Mouse (Mus musculus): ENCODE results near the gene Lemd1. TPM values are rescaled to one million over a fixed set of nuclear protein-coding genes. Genes with fewer than 3 reads are reported as not detected.
"Not testable (repeated sequence)": the region's sequence is repeated elsewhere in the genome, so short reads cannot be mapped to it uniquely, and the experiment has no call there.

Lemd1 gene
- total and polyA plus RNA-seq, 3 experiments, result not detected

DNA sequence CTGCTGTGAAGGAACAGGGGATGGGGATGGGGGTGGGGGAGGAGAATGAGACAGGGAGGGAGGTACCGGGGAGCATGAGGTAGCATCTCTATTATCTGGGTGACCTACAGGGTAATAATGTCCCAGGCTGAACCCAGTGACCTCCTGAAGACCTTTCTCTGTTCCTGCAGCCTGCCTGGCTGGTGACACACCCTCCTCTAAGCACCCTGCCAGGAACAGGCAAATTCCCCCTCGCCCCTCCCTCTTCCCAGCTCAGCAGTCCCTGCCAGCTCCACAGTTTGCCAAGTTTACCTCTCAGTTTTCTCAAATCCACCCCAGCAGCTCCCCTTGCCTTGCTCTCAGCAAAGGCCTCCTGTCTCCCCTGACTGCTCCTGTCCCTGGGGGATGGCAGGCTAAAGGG is 32.5 kb upstream of the Lemd1 start:
- no peaks in the 10 kb centered on the region for H3K79me2 ChIP-seq (replicated peaks; ENCODE audit: control insufficient read depth, insufficient read depth, low read length)
- no peaks in the 10 kb centered on the region for H3K27me3 ChIP-seq (ENCODE audit: control insufficient read depth, insufficient read depth, low read length)
- WGBS, result 29% methylated on average over 2 of the region's 2 CpGs
- H3K9ac ChIP-seq (ENCODE audit: low read depth, low read length), result no peak overlapping the region
- no peaks in the 10 kb centered on the region for H3K36me3 ChIP-seq (ENCODE audit: control insufficient read depth, insufficient read depth, low read length)
- peaks cover 1% of the 10 kb centered on the region for H3K4me1 ChIP-seq (ENCODE audit: control insufficient read depth, insufficient read depth, low read length)
- TF ChIP-seq CTCF (IDR thresholded peaks at IDR 0.05), result no peak
- TF ChIP-seq EP300 (IDR thresholded peaks at IDR 0.05; ENCODE audit: insufficient read depth, low read depth, low read length), result no peak
- TF ChIP-seq POLR2A (IDR thresholded peaks at IDR 0.05; ENCODE audit: insufficient read depth, low read depth, low read length), result no peak
- no peak overlapping the region for H3K27ac ChIP-seq
- intact Hi-C loops (cut with DNase I), result loop anchor here (2.0 to 5.0 kb wide), 2 partner anchors 161 to 196 kb away; no protein-coding TSS in a partner anchor
- peak in 1 of 2 experiments; percentile 49 for DNase-seq
- H3K4me3 ChIP-seq, result no peak overlapping the region

DNA sequence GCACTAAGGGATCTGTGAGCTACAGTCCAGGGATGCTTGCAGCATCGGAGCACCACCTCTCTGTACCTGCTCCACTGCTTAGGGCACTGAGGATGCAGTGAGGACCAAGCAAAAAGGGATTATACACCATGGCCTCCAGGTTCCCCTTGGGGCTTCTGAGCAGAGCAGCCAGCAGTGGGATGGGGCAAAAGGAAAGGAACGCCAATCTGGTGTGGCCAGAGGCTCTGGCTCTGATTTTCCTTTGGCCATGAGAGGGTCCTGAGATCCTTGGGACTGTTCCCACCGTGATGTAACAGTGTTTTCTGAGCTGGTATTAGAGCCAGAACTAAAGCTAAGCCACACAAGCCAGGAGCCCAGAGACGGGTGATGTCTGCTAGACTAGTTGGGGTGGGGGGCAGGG is 31.6 kb upstream of the Lemd1 start:
- intact Hi-C loops (cut with DNase I), result loop anchor here (2.0 to 5.0 kb wide), 2 partner anchors 162 to 195 kb away; no protein-coding TSS in a partner anchor
- DNase-seq, result no peak
- H3K4me3 ChIP-seq, result no peak overlapping the region
- H3K4me1 ChIP-seq (ENCODE audit: control insufficient read depth, insufficient read depth, low read length), result peaks cover 1% of the 10 kb centered on the region
- H3K27ac ChIP-seq, result no peak overlapping the region
- 70% methylated on average over 4 of the region's 4 CpGs for WGBS
- H3K9ac ChIP-seq (ENCODE audit: low read depth, low read length), result no peak overlapping the region
- TF ChIP-seq EP300 (IDR thresholded peaks at IDR 0.05; ENCODE audit: insufficient read depth, low read depth, low read length), result no peak
- no peaks in the 10 kb centered on the region for H3K36me3 ChIP-seq (ENCODE audit: control insufficient read depth, insufficient read depth, low read length)
- no peaks in the 10 kb centered on the region for H3K79me2 ChIP-seq (replicated peaks; ENCODE audit: control insufficient read depth, insufficient read depth, low read length)
- no peaks in the 10 kb centered on the region for H3K27me3 ChIP-seq (ENCODE audit: control insufficient read depth, insufficient read depth, low read length)

DNA sequence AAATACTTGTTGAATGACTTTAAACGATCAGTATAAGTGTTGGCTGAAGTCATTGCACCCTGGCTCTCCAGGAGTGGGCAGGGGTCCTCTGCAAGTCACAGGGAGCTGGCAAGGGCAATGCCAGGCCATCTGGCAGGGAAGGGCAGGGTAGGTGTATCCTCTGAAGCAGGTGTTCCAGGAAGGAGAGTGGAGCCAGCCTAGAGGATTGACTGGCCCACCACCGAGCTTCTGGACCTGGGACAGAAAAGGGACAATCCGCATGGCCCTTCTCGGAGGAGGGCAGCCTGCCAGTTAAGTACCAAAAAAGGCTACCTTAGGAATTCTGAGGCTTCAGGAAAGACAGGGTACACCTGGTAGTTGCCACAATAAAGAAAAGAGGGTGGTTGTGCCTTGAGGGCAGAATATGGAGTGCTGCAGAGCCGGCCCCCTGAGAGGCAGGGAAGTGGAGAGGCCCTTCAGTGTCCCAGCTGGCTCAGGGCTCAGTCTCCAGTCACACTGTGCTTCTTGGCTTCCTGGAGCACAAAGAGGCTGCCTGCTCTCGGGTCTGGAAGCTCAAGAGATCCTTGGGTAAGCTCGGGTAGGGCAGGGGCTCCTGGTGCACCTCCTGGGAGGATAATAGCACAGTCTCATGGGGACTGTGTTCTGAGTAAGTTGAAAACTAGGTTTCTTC is 29.9 kb upstream of the Lemd1 start:
- TF ChIP-seq EP300 (IDR thresholded peaks at IDR 0.05; ENCODE audit: insufficient read depth, low read depth, low read length), result no peak
- no peaks in the 10 kb centered on the region for H3K79me2 ChIP-seq (replicated peaks; ENCODE audit: control insufficient read depth, insufficient read depth, low read length)
- H3K36me3 ChIP-seq (ENCODE audit: control insufficient read depth, insufficient read depth, low read length), result no peaks in the 10 kb centered on the region
- no peak overlapping the region for H3K27ac ChIP-seq
- no peaks in the 10 kb centered on the region for H3K27me3 ChIP-seq (ENCODE audit: control insufficient read depth, insufficient read depth, low read length)
- 61% methylated on average over 7 of the region's 7 CpGs for WGBS
- no peak for DNase-seq
- intact Hi-C loops (cut with DNase I), result no loop called here
- no peak overlapping the region for H3K9ac ChIP-seq (ENCODE audit: low read depth, low read length)
- no peak overlapping the region for H3K4me3 ChIP-seq
- peaks cover 1% of the 10 kb centered on the region for H3K4me1 ChIP-seq (ENCODE audit: control insufficient read depth, insufficient read depth, low read length)

DNA sequence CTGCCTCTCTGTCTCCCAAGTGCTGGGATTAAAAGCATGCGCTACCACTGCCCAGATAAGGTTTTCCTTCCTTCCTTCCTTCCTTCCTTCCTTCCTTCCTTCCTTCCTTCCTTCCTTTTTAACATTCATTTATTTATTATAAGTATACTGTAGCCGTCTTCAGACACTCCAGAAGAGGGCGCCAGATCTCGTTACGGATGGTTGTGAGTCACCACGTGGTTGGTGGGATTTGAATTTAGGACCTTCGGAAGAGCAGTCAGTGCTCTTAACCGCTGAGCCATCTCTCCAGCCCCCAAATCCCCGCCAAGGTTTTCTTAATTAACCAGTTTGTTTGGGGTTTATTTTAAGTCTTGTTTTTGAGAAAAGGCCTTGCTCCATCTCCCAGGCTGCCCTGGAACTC is 28.6 kb upstream of the Lemd1 start:
- H3K9ac ChIP-seq (ENCODE audit: low read depth, low read length); DNase-seq; H3K79me2 ChIP-seq (replicated peaks; ENCODE audit: control insufficient read depth, insufficient read depth, low read length); H3K27ac ChIP-seq; H3K4me3 ChIP-seq; intact Hi-C loops (cut with DNase I); H3K27me3 ChIP-seq (ENCODE audit: control insufficient read depth, insufficient read depth, low read length); H3K4me1 ChIP-seq (ENCODE audit: control insufficient read depth, insufficient read depth, low read length); H3K36me3 ChIP-seq (ENCODE audit: control insufficient read depth, insufficient read depth, low read length): not testable (repeated sequence)
- peak; percentile 29 for TF ChIP-seq CTCF (IDR thresholded peaks at IDR 0.05)
- WGBS, result 37% methylated on average over 9 of the region's 9 CpGs

DNA sequence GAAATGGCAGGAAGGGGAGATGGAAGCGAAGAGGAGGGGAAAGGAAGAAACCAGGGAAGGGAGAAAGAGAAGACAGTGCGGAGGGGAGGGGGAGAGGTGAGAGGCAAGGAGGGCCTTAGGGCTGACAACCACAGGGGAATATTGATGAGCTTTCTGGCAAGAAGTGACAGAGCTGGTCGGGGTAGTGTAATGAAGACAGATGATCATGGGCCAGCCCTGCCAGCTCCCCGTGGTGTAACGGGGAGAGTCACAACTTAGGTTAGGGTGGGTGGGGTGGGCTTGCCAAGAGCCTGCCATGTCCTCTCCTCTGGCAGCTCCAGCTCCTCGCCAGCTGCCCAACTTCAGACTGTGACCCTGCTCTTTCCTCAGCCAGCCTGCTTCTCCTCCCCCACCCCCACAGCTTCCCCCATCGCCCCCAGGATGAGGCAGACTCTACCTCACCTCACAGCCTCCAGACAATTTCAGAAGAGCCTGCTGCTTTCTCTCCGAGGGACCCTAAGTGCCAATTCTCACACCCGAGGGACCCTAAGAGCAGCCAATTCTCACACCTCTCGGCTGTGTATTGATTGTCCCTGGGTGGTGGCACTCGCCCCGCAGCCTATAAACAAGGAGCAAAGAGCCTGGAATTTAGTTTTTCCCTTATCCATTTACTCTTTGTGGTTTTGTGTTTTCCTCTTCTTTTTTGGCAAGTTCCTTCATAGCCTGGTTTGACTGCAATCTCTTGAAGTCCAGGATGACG is 26.3 kb upstream of the Lemd1 start:
- intact Hi-C loops (cut with DNase I), result no loop called here
- no peak for TF ChIP-seq EP300 (IDR thresholded peaks at IDR 0.05; ENCODE audit: insufficient read depth, low read depth, low read length)
- no peak for TF ChIP-seq POLR2A (IDR thresholded peaks at IDR 0.05; ENCODE audit: insufficient read depth, low read depth, low read length)
- no peak for TF ChIP-seq CTCF (IDR thresholded peaks at IDR 0.05)
- WGBS, result 34% methylated on average over 13 of the region's 13 CpGs
- no peak overlapping the region for H3K27ac ChIP-seq
- DNase-seq, result no peak
- no peak overlapping the region for H3K4me3 ChIP-seq
- no peaks in the 10 kb centered on the region for H3K36me3 ChIP-seq (ENCODE audit: control insufficient read depth, insufficient read depth, low read length)
- no peak overlapping the region for H3K9ac ChIP-seq (ENCODE audit: low read depth, low read length)
- H3K27me3 ChIP-seq (ENCODE audit: control insufficient read depth, insufficient read depth, low read length), result no peaks in the 10 kb centered on the region; the same call in 1 of the 2 replicates
- no peaks in the 10 kb centered on the region for H3K4me1 ChIP-seq (ENCODE audit: control insufficient read depth, insufficient read depth, low read length)
- H3K79me2 ChIP-seq (replicated peaks; ENCODE audit: control insufficient read depth, insufficient read depth, low read length), result no peaks in the 10 kb centered on the region

DNA sequence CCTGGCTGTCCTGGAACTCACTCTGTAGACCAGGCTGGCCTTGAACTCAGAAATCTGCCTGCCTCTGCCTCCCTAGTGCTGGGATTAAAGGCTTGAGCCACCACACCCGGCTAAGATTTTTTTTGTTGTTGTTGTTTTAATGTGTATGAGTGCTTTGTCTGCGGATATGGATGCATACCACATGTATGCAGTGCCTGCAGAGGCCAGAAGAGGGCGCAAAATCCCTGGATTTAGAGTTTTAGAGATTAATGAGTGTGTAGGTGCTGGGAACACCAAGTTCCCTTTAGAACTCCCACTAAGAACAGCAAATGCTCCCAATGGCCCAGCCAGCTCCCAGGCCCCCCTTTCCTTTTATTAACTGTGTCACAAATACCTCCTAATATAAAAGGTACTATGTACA is 25.4 kb upstream of the Lemd1 start:
- Histone ChIP-seq H3K4me1 (ENCODE audit: control insufficient read depth, insufficient read depth, low read length) (no peaks in the 10 kb centered on the region), H3K79me2 (replicated peaks; ENCODE audit: control insufficient read depth, insufficient read depth, low read length) (no peaks in the 10 kb centered on the region), H3K9ac (ENCODE audit: low read depth, low read length) (no peak overlapping the region), H3K27me3 (ENCODE audit: control insufficient read depth, insufficient read depth, low read length) (no peaks in the 10 kb centered on the region; the same call in 1 of the 2 replicates), H3K4me3 (no peak overlapping the region), H3K27ac (no peak overlapping the region), H3K36me3 (ENCODE audit: control insufficient read depth, insufficient read depth, low read length) (no peaks in the 10 kb centered on the region)
- WGBS, result 70% methylated on average over 3 of the region's 3 CpGs
- intact Hi-C loops (cut with DNase I), result no loop called here
- no peak for DNase-seq
- TF ChIP-seq CTCF (IDR thresholded peaks at IDR 0.05) (peak; percentile 65), EP300 (IDR thresholded peaks at IDR 0.05; ENCODE audit: insufficient read depth, low read depth, low read length) (no peak)
